Mouse (Mus musculus) heart, adult 2 months (tissue): Measurements from ENCODE around the gene Rgl2.

Source experiments
- CTCF ChIP-seq: fragments of 200-600 bp; IDR thresholded peaks from 2 replicates; pipeline ENCODE4 v1.8.1; 2022; ENCODE audit warnings: antibody characterized with exemption, mild to moderate bottlenecking, moderate library complexity
- POLR2A ChIP-seq: fragments of 200-500 bp; IDR thresholded peaks from 2 replicates; pipeline ENCODE4 v1.6.1; 2011; ENCODE audit warnings: mild to moderate bottlenecking, low read depth, low read length, control low read depth; ENCODE audit not compliant: insufficient read depth

DNA sequence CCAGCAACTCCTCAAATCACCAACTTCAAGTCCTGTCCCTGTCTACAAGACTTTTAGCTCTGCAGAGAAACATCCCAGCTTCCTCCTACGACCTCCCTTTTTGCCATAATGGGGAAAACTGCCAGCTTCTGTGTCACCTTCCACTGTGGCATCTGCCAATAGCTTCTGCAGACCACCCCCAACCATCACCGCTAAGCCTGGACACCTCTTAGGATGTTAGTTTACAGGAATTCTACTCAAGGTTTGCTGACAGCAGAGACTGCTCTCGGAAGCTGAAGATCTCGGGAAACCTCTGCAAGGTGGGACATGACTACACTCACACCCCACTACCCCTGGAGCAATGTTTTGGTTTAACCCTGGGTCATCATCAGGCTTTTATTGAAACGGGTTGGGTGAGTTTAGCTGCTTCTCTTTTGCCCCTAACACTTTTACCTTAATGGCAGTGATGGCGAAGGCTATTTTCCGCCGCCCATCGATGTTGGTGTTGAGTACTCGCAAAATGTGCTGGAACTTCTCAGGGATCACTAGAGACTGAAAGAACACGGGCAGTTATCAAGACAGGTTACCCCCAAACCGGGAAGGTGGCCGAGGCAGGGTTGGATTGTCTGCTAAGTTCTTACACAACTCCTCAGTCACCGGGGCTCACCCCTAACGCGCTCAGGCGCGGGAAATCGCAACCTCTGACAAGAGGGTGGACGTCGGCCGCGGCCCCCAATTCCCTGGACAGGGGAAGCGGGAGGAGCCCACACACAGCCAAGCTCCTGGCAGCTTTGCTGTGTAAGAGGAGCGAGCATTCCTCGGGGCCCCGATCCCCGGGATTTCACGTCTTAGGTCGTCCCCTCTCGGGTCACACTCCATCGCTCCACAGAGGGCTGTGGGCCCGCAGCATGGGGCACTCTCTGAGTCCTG, 25.6 kb downstream of the Rgl2 start:
- TF ChIP-seq POLR2A (no peak), CTCF (no peak)
